Mouse (Mus musculus) liver, adult 2 months (tissue): ENCODE measurements at regions not wholly inside any gene's neighbourhood (a gene's known extent, or its start where the extent isn't known, plus 50 kb on each side); places are given as distances from the start of the nearest gene placed in this dataset.

Source experiments
- CTCF ChIP-seq: fragments of 200-500 bp; IDR thresholded peaks from 2 replicates; pipeline ENCODE4 v1.5.1; 2011; ENCODE audit warnings: low read depth, low read length, control low read depth
- POLR2A ChIP-seq: fragments of 200-500 bp; IDR thresholded peaks from 2 replicates; pipeline ENCODE4 v1.6.1; 2011; ENCODE audit warnings: low read length, control low read depth; ENCODE audit not compliant: insufficient read depth; ENCODE audit errors: extremely low read depth

DNA sequence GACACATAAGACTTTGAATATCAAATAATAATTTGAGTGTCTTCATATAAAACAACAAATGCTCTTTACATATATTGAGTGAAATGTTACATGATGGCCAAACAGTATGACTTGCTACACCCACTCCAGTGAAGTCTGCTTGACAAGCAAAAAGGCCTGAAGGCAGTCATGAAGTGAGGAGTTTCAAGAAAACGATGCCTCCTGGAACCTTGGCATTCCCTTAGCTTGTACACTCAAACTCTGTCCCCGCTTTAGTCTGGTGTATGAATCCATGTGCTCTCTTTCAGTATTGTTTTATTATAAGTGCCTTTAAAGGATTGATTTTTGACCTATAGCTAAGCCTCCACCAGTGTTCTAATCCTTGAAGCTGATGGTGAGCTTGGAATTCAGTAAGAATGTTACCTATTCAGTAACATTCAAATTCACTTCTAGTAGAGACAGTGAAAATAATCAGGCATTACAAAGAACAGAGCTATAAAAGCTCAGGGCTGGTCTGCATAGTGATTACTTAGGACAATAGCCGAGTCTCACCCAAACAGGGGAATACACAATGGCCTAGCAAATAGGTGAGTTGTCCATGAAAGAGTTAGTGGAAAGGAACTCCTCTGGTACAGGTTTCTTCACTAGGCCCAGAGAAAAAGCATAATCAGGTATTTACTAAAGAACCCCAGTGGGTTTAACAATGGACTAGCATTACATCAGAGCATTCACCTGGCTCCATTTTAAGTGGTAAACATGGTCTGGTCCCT lies 1101.5 kb downstream of the Tecrl start:
- TF ChIP-seq CTCF (no peak), POLR2A (no peak)
